Mouse (Mus musculus) urinary bladder, adult 18-20 months (tissue): Measurements from ENCODE around the gene Kif21a.

Experiments
- DNase-seq, 2 experiments: peaks; one replicate each; pipeline ENCODE4 v3.0.0; 2022; ENCODE audit warnings: low spot score in 2 of 2, mixed read lengths in 2 of 2

The Kif21a gene

DNA sequence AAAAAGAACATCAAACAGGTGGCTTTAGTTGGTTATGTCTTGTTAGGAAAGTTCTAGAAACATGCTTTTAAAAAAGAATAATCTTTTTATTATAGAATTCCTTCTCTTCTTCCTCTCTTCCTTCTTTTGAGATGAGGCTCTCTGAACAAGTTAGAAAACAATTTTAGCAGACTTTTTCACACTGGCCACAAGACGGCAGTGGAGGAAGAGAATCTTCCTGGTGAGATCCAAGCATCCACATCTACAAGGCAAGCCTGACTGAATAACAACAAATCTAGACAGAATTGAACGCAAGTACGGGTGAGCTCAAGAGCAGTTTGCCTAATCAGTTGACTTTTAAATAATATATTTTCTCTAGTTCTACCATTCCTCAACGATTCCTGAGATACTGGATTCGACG is 98.4 kb downstream of the Kif21a start:
- DNase-seq, result no peak

DNA sequence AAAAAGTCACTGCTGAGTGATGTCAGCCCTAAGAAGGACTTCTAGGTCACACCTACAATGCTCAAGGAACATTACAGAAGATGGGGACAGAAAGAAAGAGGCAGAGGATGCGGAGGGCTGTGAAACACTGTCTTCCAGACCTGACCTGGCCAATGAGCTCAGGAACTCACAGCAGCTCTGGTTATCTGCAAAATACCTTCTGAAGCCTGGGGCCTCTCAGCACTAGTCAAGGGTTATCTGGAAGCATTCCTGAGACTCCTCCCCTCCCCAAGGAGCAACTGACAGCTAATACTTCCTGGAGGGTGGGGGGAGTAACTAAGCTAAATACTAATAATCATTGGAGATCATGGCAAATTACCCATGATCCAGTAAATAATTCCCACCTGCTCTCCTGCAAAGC is 111.3 kb downstream of the Kif21a start:
- no peak for DNase-seq

DNA sequence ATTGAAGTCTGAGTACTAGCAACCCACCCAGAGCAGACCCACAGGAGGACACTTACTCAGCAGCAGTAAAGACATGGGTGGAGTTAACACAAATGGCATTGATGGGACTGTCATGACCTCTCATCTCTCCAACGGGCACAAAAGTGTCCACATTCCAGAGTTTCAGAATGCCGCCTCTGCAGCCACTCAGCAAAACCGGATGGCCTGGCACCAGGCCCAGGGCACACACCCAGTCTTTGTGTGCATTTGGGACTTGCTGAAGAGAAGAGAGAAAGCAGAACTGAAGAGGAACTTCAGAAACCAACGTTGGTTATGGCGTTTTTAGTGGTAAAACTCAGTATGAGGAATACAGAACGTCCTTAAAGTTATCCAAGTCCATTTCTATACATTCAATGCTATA is 114.2 kb downstream of the Kif21a start:
- DNase-seq, result peak in 1 of 2 experiments; percentile 6

DNA sequence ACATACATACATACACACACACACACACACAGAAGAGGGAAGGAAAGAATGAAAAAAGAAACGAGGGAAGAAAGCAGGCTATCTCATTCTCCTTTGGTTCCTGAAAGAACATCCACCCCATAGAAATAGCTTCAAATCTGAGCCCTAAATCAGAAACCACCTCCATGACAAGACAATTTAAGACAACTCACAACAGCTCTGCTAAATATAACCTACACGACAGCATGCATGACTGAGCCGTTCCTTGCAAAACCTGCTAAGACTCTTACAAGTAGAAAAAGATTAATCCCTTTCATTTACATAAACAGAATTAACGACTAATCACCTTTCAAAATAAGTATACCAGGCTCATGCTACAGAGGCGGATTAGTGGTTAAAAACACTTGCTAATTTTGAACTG is 118.3 kb downstream of the Kif21a start:
- no peak for DNase-seq

DNA sequence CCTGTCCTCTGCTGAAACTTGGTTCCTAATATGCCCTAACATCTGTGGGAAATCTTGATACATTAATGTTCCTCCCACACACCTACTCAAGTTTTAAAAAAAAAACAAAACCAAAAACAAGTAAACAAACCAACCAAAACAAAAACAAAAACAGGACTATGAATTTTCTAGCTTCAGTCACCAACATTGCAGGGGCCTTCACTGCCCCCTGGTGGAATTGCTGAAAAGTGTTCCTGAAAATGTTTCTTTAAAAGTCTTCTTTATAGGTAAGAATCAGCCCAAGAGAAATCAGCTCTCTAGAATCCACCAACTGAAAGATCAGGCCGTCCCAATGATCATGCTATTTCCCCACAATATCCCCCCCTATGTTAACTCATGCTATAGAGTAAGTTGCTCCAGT is 120.7 kb downstream of the Kif21a start:
- DNase-seq, result no peak

DNA sequence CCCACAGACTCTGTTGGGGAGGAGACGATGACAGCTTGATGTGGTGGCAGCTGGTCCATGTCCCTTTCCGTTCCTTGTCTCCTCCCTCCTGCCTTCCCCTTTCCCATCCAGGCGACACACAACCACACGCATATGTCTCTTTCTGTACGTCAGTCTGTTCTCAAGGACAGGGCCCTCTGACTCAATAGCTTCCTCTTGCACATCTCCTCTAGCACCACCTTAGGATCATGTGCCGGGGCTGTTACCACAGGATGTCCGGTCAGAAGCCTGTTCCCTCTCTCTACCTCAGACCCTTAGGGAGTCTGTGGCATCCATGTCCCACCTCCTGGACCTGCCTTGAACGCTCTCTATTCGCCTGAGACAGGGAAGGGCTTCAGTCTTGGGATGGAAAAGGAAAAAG is 153.3 kb downstream of the Kif21a start:
- DNase-seq, result no peak

DNA sequence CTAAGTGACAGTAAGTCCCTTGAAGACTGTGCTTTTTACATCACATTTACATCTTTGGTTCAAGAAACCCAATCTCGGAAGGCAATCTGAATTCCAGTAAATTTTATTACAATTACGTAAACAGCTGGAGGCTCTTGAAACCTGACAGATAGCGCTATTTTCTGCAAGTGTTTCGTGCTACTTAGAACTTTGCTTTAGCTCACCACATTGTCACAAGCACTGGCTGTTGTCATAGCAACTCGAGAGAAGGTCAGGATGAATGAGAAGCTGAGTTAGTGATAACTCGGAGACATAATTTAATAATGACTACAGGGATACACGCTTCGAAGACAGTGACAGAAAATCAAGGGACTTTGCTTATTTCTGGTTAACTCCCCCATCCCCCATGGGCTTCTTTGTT is 162.3 kb downstream of the Kif21a start:
- DNase-seq, result no peak
